Mouse (Mus musculus): ENCODE results near the gene Angptl2. TPM values are rescaled to one million over a fixed set of nuclear protein-coding genes. Genes with fewer than 3 reads are reported as not detected.

The Angptl2 gene
- polyA plus RNA-seq, 1 experiment: 5.6 TPM

DNA sequence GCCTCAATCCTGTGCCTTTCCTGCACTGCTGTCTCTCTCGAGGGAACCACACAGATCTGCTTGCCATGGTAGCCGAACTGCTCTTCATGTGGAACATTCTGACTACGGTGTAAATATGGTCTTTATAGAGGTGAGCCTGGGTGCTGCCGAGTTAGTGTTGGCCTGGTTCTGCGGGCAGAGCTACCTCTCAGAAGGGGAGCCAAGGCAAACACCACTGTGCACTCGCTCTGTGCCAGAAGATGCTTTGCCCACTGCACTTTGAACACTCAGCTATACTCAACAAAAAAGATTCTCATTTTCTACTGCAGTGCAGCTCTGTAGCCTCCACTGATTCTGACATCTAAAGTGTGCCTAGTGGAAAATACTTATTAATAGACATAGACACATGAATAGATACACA, 21.7 kb downstream of the Angptl2 start:
- Histone ChIP-seq H3K9ac (ENCODE audit: low read depth, poor library complexity, severe bottlenecking) (no peak overlapping the region), H3K4me3 (ENCODE audit: low read depth, low read length) (no peak overlapping the region), H3K27me3 (ENCODE audit: control insufficient read depth, insufficient read depth, low read length, poor library complexity, severe bottlenecking) (no peaks in the 10 kb centered on the region), H3K27ac (ENCODE audit: insufficient read depth, low read length) (no peak overlapping the region), H3K9me3 (replicated peaks; ENCODE audit: control insufficient read depth, insufficient read depth, low read length, poor library complexity, severe bottlenecking) (no peaks in the 10 kb centered on the region), H3K36me3 (ENCODE audit: control insufficient read depth, insufficient read depth, low read length, poor library complexity, severe bottlenecking) (no peaks in the 10 kb centered on the region), H3K4me1 (ENCODE audit: control insufficient read depth, insufficient read depth, low read length) (no peaks in the 10 kb centered on the region)
- no peak for TF ChIP-seq CTCF (IDR thresholded peaks at IDR 0.05; ENCODE audit: low read depth, low read length)
- TF ChIP-seq POLR2A (IDR thresholded peaks at IDR 0.05; ENCODE audit: insufficient read depth, low read length): no peak
- no peak for TF ChIP-seq EP300 (IDR thresholded peaks at IDR 0.05; ENCODE audit: insufficient read depth, low read depth, low read length)

DNA sequence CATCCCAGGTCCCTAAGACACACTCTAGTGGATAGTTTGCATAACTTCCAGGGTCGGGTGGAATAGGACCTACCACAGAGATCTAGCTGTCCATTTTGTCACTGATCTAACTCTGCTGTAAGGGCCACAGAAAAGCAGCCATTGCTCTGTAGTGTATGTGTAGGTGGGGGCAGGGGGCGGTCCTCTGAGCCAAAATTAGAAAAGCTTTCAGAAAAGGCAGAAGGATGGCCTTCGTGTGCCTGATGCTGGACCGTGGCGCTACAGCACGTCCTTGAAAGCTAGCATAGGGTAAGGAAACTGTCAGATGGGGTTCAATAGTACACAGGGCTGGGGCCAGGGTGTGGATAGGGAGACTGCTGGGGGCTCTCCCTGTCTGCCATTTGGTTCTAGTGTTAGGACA, 29.0 kb downstream of the Angptl2 start:
- Histone ChIP-seq H3K36me3 (ENCODE audit: control insufficient read depth, insufficient read depth, low read length, poor library complexity, severe bottlenecking) (no peaks in the 10 kb centered on the region), H3K9me3 (replicated peaks; ENCODE audit: control insufficient read depth, insufficient read depth, low read length, poor library complexity, severe bottlenecking) (no peaks in the 10 kb centered on the region), H3K27me3 (ENCODE audit: control insufficient read depth, insufficient read depth, low read length, poor library complexity, severe bottlenecking) (no peaks in the 10 kb centered on the region), H3K9ac (ENCODE audit: low read depth, poor library complexity, severe bottlenecking) (no peak overlapping the region), H3K4me1 (ENCODE audit: control insufficient read depth, insufficient read depth, low read length) (no peaks in the 10 kb centered on the region), H3K4me3 (ENCODE audit: low read depth, low read length) (no peak overlapping the region), H3K27ac (ENCODE audit: insufficient read depth, low read length) (no peak overlapping the region)
- TF ChIP-seq POLR2A (IDR thresholded peaks at IDR 0.05; ENCODE audit: insufficient read depth, low read length): no peak
- no peak for TF ChIP-seq EP300 (IDR thresholded peaks at IDR 0.05; ENCODE audit: insufficient read depth, low read depth, low read length)
- TF ChIP-seq CTCF (IDR thresholded peaks at IDR 0.05; ENCODE audit: low read depth, low read length): no peak

DNA sequence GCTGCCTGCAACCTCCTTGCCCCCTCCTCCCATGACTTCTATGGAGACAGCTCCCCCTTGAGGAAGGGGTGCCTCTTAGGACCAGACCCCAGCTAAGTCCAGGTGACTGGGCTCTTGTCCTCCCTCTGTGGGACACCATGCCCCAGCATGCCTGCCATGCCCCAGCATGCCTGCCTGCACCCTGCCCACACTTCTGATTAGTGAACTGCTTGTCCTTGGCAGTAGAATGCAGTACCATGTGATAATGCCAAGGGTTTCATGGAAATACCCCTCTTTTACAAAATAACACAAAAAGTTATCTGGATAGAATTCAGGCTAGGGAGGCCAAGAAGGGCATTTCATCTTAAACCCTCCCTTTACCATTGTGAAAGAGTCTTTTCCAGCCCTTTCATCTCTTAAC, 29.5 kb downstream of the Angptl2 start:
- H3K4me1 ChIP-seq (ENCODE audit: control insufficient read depth, insufficient read depth, low read length): no peaks in the 10 kb centered on the region
- H3K27me3 ChIP-seq (ENCODE audit: control insufficient read depth, insufficient read depth, low read length, poor library complexity, severe bottlenecking): no peaks in the 10 kb centered on the region
- H3K4me3 ChIP-seq (ENCODE audit: low read depth, low read length): no peak overlapping the region
- H3K9me3 ChIP-seq (replicated peaks; ENCODE audit: control insufficient read depth, insufficient read depth, low read length, poor library complexity, severe bottlenecking): no peaks in the 10 kb centered on the region
- no peaks in the 10 kb centered on the region for H3K36me3 ChIP-seq (ENCODE audit: control insufficient read depth, insufficient read depth, low read length, poor library complexity, severe bottlenecking)
- H3K9ac ChIP-seq (ENCODE audit: low read depth, poor library complexity, severe bottlenecking): no peak overlapping the region
- no peak overlapping the region for H3K27ac ChIP-seq (ENCODE audit: insufficient read depth, low read length)
- TF ChIP-seq POLR2A (IDR thresholded peaks at IDR 0.05; ENCODE audit: insufficient read depth, low read length): no peak
- TF ChIP-seq EP300 (IDR thresholded peaks at IDR 0.05; ENCODE audit: insufficient read depth, low read depth, low read length): no peak
- TF ChIP-seq CTCF (IDR thresholded peaks at IDR 0.05; ENCODE audit: low read depth, low read length): peak; percentile 3

DNA sequence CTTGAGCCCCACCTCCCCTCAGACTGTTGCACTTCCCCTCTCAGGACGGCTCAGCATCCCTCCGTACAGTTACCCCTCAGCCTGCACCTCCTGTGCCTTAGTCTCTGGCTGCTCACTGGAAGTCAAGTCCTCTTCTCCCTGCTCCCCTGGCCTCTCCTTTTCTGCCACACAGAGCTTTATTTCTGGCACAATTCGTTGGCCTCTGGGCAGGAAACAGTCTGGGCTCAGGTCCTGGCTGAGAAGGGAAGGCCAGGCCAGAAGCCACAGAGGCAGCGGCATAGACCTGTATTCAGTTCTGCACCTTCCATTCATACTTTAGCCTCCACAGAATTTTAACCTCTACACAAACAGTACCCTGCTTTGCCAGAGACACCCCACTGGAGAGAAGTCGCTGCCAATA, 31.0 kb downstream of the Angptl2 start:
- no peak overlapping the region for H3K9ac ChIP-seq (ENCODE audit: low read depth, poor library complexity, severe bottlenecking)
- H3K27ac ChIP-seq (ENCODE audit: insufficient read depth, low read length): no peak overlapping the region
- H3K9me3 ChIP-seq (replicated peaks; ENCODE audit: control insufficient read depth, insufficient read depth, low read length, poor library complexity, severe bottlenecking): no peaks in the 10 kb centered on the region
- no peak for TF ChIP-seq POLR2A (IDR thresholded peaks at IDR 0.05; ENCODE audit: insufficient read depth, low read length)
- TF ChIP-seq CTCF (IDR thresholded peaks at IDR 0.05; ENCODE audit: low read depth, low read length): no peak
- no peak for TF ChIP-seq EP300 (IDR thresholded peaks at IDR 0.05; ENCODE audit: insufficient read depth, low read depth, low read length)
- H3K36me3 ChIP-seq (ENCODE audit: control insufficient read depth, insufficient read depth, low read length, poor library complexity, severe bottlenecking): no peaks in the 10 kb centered on the region
- H3K4me3 ChIP-seq (ENCODE audit: low read depth, low read length): no peak overlapping the region
- H3K27me3 ChIP-seq (ENCODE audit: control insufficient read depth, insufficient read depth, low read length, poor library complexity, severe bottlenecking): no peaks in the 10 kb centered on the region
- H3K4me1 ChIP-seq (ENCODE audit: control insufficient read depth, insufficient read depth, low read length): no peaks in the 10 kb centered on the region

DNA sequence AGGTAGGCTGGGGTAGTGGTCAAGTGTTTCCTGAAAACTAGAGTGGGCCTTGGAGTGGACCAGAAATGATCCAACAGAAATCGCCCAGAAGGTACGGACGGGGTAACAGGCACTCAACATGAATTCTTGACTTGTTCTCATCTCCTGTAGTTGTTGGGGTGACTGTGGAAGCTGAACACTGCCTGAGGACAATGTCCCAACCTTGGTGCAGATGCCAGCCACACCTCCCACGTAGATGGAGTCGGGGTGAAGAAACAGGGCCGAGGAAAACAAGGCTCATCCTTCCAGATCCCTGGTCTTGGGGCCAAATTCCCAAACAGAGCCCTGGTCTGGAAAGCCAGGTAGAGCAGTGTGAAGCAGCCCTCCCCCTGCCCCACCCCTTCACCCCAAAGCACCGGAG, 32.7 kb downstream of the Angptl2 start:
- Histone ChIP-seq H3K4me1 (ENCODE audit: control insufficient read depth, insufficient read depth, low read length) (no peaks in the 10 kb centered on the region), H3K27me3 (ENCODE audit: control insufficient read depth, insufficient read depth, low read length, poor library complexity, severe bottlenecking) (no peaks in the 10 kb centered on the region), H3K36me3 (ENCODE audit: control insufficient read depth, insufficient read depth, low read length, poor library complexity, severe bottlenecking) (no peaks in the 10 kb centered on the region), H3K9ac (ENCODE audit: low read depth, poor library complexity, severe bottlenecking) (no peak overlapping the region), H3K4me3 (ENCODE audit: low read depth, low read length) (no peak overlapping the region), H3K9me3 (replicated peaks; ENCODE audit: control insufficient read depth, insufficient read depth, low read length, poor library complexity, severe bottlenecking) (no peaks in the 10 kb centered on the region), H3K27ac (ENCODE audit: insufficient read depth, low read length) (no peak overlapping the region)
- TF ChIP-seq POLR2A (IDR thresholded peaks at IDR 0.05; ENCODE audit: insufficient read depth, low read length) (no peak), CTCF (IDR thresholded peaks at IDR 0.05; ENCODE audit: low read depth, low read length) (no peak), EP300 (IDR thresholded peaks at IDR 0.05; ENCODE audit: insufficient read depth, low read depth, low read length) (no peak)

DNA sequence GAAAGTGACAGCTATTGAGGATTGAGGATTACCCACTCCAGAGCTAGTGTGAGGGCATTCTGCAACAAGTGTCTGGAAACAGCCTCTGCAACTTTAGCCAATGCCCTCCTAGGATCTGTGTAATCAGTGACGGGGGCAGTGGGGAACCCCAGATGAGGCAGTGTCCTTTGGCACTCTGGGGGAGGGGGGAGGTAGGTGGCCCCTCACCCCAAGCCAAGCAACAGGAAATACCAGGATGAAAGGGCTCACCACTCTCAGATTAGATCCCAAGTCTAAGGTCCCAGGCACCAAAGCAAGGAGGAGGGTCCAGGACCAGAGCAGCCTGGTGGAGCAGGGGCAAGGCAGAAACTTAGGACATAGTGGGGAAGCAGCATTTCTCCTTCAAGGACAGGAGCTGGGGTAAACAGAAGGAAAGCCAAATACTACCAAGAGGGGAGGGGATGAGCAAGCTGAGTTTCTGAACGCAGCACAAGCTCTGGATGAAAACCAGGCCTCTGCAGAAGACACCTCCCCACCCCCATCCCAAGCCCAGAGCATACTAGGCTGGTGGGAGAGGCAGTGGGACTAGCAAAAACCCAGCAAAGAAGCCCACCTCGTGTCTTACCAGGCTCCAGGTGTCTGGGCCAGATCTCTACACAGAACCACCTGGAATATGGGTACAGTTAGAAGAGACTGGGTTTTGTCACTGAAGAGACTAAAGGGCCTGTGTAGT, 34.2 kb downstream of the Angptl2 start:
- Histone ChIP-seq H3K4me3 (ENCODE audit: low read depth, low read length) (no peak overlapping the region), H3K4me1 (ENCODE audit: control insufficient read depth, insufficient read depth, low read length) (no peaks in the 10 kb centered on the region)

More for the DNA sequence above, 34.2 kb downstream of the Angptl2 start:
- Histone ChIP-seq H3K27ac (ENCODE audit: insufficient read depth, low read length) (no peak overlapping the region), H3K36me3 (ENCODE audit: control insufficient read depth, insufficient read depth, low read length, poor library complexity, severe bottlenecking) (no peaks in the 10 kb centered on the region), H3K9me3 (replicated peaks; ENCODE audit: control insufficient read depth, insufficient read depth, low read length, poor library complexity, severe bottlenecking) (no peaks in the 10 kb centered on the region), H3K27me3 (ENCODE audit: control insufficient read depth, insufficient read depth, low read length, poor library complexity, severe bottlenecking) (no peaks in the 10 kb centered on the region), H3K9ac (ENCODE audit: low read depth, poor library complexity, severe bottlenecking) (no peak overlapping the region)
- no peak for TF ChIP-seq POLR2A (IDR thresholded peaks at IDR 0.05; ENCODE audit: insufficient read depth, low read length)
- TF ChIP-seq CTCF (IDR thresholded peaks at IDR 0.05; ENCODE audit: low read depth, low read length): no peak

All from ES-Bruce4 (cell line).